Mouse (Mus musculus) granulocyte monocyte progenitor cell, adult 5-6 weeks (primary cell): ENCODE data around the gene Prrxl1. TPM values are rescaled to one million over a fixed set of nuclear protein-coding genes. Genes with fewer than 3 reads are reported as not detected.

ENCODE experiments used
- ATAC-seq: replicated peaks from 2 replicates; pipeline ENCODE4 v1.8.0; 2016; ENCODE audit warnings: mild to moderate bottlenecking, moderate TSS enrichment, inconsistent platforms; ENCODE audit not compliant: poor library complexity, severe bottlenecking
- total RNA-seq, 2 experiments: library from RNA; stranded (forward) in 1 of 2; stranded (reverse) in 1 of 2; fragments of 200-712, 200-1000 nt in 1 of 2; fragments of >200 nt in 1 of 2; fragmentation: Nextera tagmentation in 1 of 2; gene quantifications; 2 replicates each; pipeline ENCODE4 v1.2.3; 2014 to 2017

Prrxl1 gene
- total RNA-seq, 2 experiments from 2014 or later = not detected

DNA sequence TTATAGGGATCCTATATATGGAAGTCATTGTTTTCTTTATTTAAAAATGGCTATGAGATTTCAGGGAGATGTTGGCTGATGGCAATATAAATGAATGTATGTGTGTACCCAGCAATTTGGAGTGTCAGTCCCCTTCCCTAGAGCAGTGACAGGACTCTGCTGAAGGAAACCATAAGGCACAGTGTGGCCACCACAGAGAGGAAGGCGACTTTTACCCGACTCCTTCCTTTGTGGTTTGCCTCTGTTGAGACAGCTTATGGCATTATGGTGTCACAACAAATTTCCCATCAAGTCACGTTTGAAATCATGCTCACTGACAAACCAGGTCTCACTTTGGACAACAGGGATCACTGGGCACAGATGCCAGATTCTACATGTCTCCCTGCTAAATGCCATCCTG is 25.0 kb downstream of the Prrxl1 start:
- ATAC-seq = peak; percentile 89

DNA sequence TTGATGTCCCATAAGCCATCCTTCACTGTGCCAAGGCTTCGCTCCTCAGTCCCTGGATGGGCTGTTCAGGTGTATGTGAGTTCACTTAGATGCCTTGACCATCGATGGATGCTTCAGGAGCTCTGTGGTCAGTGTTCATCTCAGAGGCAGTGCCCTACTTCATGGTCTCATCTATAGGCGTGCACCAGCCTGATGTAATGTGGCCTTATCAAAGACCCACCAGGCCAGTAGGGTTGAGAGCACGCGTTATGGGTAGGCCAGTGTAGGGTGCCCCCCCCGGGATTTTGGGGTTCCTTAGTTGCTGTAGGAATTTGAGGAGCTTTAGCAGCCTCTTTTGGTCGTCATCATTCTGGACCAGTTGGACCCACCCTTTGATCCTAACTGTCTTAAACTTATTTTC is 25.6 kb downstream of the Prrxl1 start:
- no peak for ATAC-seq

DNA sequence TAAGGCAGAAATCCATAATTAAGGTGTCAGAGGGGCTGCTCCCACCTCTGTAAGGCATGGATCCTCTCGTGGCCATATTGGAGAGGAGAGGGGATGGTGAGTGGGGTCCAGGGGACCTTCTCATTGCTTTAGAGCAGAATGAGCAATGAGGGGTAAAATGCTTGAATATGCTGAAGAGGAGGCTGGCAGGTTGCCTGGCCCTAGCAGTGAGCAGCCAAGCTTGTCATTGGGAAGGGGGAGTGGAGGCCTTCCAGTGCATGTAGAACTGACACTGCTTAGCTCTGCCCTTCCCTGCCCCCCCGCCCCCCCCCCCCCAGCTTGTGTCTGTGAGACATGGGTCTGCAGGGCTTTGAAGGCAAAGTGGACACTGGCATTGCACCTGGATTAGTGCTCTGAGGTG is 28.1 kb downstream of the Prrxl1 start:
- no peak for ATAC-seq

DNA sequence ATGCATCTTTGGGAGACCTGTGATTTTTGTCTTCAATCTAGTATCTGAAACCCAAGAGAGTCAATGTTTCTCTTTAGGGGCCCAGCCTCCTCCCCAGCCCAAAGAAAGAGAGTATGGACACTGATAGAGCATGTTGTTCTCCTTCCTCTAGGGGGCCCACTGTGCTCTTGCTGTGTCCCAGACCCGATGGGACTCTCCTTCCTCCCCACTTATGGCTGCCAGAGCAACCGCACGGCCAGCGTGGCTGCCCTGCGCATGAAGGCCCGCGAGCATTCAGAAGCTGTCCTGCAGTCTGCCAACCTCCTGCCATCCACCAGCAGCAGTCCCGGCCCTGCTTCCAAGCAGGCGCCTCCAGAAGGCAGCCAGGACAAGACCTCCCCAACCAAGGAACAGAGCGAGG is 29.4 kb downstream of the Prrxl1 start:
- peak; percentile 67 for ATAC-seq

DNA sequence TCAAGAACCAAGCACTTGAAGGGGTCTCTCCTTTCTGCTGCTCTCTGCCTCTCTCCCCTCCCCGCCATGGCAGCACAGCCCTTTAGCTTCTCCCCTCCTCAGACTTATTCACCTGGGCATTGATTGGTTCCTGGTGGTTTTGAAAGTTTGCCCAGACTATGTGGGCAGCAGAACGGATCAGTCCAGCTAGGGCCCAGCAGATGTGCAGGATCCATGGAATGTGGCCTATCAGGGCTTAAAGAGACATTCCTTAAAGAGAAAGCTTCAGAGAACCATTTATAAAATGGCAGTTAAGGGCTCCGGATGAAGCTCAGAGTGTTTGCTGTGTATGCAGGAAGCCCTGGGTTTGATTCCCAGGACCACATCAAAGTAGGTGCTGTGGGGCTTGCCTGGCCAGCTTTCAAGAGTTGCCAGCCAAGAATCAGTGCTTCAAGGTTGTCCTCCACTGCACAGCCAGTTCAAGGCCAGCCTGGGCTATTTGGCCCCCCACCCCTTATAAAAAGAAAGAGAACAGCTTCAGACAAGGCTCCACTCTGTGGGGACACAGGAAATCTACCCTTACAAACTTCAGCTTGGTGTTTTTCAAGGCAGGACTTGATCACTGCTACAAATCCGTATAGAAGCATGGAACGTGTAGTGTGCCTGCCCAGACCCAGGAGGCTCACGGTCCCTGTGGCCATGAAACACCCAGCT is 33.8 kb downstream of the Prrxl1 start:
- ATAC-seq = no peak

GRCm38 (mm10) chr14:32634015-32634682 is 34.9 kb downstream of the Prrxl1 start:
- ATAC-seq = no peak

GRCm38 (mm10) chr14:32638485-32638884 is 39.3 kb downstream of the Prrxl1 start:
- ATAC-seq = peak; percentile 86

DNA sequence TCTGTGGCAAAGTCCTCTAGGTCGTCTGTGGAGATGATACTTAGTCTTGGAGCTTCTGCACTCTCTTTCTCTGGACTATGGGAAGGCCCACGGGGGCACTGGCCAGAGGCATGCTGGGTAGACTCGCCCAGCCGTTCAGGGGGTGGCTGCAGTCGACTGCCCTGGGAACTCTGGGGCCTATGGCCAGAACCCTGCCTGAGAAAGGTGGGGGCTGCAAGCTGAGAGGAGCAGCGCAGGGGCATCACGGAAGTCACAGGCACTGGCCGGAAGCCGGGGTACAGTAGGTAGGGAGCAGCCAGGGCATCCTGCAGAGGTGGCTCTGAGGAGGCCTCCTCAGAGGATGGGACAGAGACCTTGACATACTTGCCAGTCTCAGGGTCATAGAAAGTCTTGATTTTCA is 60.6 kb downstream of the Prrxl1 start:
- ATAC-seq = no peak

- no peak for ATAC-seq
Observed at GRCm38 (mm10) chr14:32663099-32663498, 63.9 kb downstream of the Prrxl1 start.

GRCm38 (mm10) chr14:32673178-32673577 is 74.0 kb downstream of the Prrxl1 start:
- ATAC-seq = no peak

DNA sequence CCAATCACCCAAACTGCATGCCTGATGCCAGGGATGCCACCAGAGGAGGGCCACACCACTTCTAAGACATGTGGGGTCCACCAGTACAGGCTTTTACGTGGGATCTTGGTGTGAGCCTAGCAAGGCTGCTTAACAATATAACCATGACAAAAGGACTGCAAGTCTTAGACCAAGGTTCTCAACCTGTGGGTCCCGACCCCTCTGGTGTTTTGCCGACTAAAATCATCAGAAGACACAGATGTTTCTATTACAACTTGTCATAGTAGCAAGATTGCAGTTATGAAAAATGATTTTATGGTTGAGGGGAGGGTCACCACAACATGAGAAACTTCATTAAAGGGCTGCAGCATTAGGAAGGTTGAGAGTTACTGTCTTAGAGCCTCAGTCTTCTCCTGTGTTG is 79.4 kb downstream of the Prrxl1 start:
- ATAC-seq = no peak

GRCm38 (mm10) chr14:32681603-32682002 is 82.4 kb downstream of the Prrxl1 start:
- no peak for ATAC-seq

DNA sequence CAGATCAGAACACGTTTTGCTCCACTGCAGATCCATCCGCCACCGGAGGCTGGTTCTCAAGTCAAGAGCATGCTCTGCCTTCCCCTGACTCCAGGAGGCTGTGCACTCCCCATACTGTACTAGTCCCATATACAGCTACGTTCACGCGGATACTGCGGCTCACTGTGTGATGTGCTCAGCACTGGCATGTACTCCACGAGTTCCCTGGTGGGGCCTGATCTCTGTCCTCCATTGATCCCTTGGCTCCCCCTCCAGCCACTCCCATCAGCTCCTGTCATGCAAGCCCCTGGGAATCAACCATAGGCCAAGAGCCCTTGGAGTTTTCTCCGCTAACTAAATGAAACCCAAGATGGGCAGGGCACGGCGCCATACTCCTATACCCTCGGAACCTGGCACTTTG is 83.3 kb downstream of the Prrxl1 start:
- no peak for ATAC-seq

GRCm38 (mm10) chr14:32683251-32683838 is 84.1 kb downstream of the Prrxl1 start:
- ATAC-seq = peak; percentile 79

- ATAC-seq = no peak
Observed at GRCm38 (mm10) chr14:32683982-32684734, 85.0 kb downstream of the Prrxl1 start.

DNA sequence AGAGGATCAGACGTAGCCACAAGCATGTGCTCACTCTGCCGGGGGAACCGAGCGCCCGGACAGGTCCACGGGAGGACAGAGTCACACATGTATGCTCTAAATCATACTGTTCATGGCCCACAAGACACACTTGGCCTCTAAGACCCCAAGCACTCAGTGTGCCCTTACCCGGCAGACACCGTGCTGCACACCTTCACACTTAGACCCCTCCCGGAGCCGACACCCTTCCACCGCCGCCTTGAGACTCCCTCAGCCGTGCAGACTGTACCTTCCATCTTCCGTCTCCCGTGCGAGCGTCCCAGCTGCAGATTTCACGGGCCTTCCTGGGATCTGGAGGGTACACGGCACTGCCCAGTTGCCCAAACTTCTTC is 85.5 kb downstream of the Prrxl1 start:
- ATAC-seq = no peak

DNA sequence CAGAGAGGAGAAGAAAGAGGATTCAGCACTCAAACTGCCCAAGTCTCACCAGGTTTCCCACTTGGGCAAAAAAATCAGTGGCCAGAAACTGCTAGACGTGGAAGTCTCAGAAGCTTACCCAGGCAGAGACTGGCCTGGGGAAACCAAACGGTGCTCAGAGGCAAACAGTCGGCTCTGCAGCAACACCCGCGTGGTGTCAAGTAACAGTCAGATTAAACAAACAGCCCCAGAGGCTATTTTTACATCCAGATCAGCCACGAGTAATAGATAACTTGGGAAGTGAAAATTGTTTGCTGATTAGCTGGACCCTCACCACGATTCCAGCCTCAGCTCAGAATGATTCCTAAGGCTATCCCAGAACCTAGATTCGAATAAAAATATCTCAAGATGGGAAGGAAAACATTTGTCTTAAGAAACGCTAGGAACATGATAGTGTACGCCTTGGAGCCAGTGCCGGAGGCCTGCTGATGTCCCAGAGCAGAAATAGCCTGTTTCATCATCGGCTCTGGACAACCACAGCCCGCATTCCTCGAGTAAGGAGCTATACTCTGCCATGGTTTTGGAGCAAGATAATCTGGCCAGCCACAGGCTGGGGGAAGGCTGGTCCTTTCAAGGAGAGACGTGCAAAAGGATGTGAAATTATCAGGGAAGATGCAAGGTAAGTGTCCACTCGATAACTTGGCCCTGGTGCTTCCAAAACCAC is 86.1 kb downstream of the Prrxl1 start, which contains the start of gene 3425401B19Rik:
TSS of gene 3425401B19Rik (minus strand) at position 170 of the 703 bp plus-strand sequence.
- no peak for ATAC-seq

DNA sequence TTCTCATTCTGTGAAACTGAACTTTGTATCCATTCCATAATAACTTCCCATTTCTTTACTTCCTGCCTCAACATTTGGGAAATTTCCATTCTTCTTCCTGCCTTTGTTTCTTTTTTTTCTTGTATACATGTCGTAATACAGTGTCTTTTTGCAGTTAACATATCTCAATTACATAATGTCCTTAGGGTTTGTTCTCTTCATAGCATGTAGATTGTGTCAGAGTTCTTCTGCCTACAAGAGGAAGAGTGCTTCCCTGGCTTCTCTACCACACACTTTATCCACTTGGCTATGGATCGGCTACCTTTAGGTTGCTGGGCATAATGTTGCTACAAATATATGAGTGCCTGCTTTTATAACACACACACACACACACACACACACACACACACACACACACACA is 96.7 kb downstream of the Prrxl1 start:
- peak; percentile 55 for ATAC-seq

- ATAC-seq = no peak
Observed at GRCm38 (mm10) chr14:32696344-32696743, 97.1 kb downstream of the Prrxl1 start.

GRCm38 (mm10) chr14:32697774-32698173 is 98.6 kb downstream of the Prrxl1 start:
- peak; percentile 28; the same call in 1 of the 2 replicates for ATAC-seq
